ENCODE assay signal across 11 mouse cellular contexts in genomic region chr9:15627384-15627783, GRCm38 (mm10). TPM values are rescaled to one million over a fixed set of nuclear protein-coding genes. Genes with fewer than 3 reads are reported as not detected.
DNase-seq lines count a peak whose midpoint lies in the region; ATAC-seq and TF ChIP-seq lines count a peak whose summit lies in the region.
"Had no signal": no experiment of that assay in that cellular context is flagged by ENCODE, and none has a peak within 500 bp of the region (broad histone marks: within the 10 kb centered on the region; RNA-seq: fewer than 3 reads in every experiment).

No protein-coding gene starts in this region.

- H3K27ac ChIP-seq in lung, postnatal 0 days (ENCODE audit: low read length) = no peak overlapping the region
- peak overlapping the region; percentile 75 for H3K27ac ChIP-seq in hindbrain, embryonic 10.5 days
- no peak overlapping the region for H3K27ac ChIP-seq in liver, embryonic 12.5 days
- H3K27ac ChIP-seq in stomach, embryonic 16.5 days (ENCODE audit: low read length) = no peak overlapping the region
- H3K27ac ChIP-seq: macrophage had no signal

- peaks cover 5% of the 10 kb centered on the region; the same call in 1 of the 2 replicates for H3K4me1 ChIP-seq in lung, postnatal 0 days (ENCODE audit: insufficient read depth, low read depth, low read length)
- peaks cover 15% of the 10 kb centered on the region for H3K4me1 ChIP-seq in hindbrain, embryonic 10.5 days (replicated peaks)
- H3K4me1 ChIP-seq in liver, embryonic 12.5 days = no peaks in the 10 kb centered on the region
- peaks cover 6% of the 10 kb centered on the region; the same call in 1 of the 2 replicates for H3K4me1 ChIP-seq in stomach, embryonic 16.5 days (ENCODE audit: control insufficient read depth, insufficient read depth, low read length)

- H3K36me3 ChIP-seq in lung, postnatal 0 days (ENCODE audit: insufficient read depth, low read length) = no peaks in the 10 kb centered on the region
- no peaks in the 10 kb centered on the region for H3K36me3 ChIP-seq in hindbrain, embryonic 10.5 days
- H3K36me3 ChIP-seq in liver, embryonic 12.5 days = no peaks in the 10 kb centered on the region
- no peaks in the 10 kb centered on the region for H3K36me3 ChIP-seq in stomach, embryonic 16.5 days (ENCODE audit: control insufficient read depth, insufficient read depth, low read length)

- TF ChIP-seq EP300 in lung, postnatal 0 days (IDR thresholded peaks at IDR 0.05) = no peak

- peak overlapping the region; percentile 32; the same call in 1 of the 2 replicates for H3K4me2 ChIP-seq in lung, postnatal 0 days (replicated peaks; ENCODE audit: low read depth, low read length)
- peak overlapping the region; percentile 50 for H3K4me2 ChIP-seq in liver, embryonic 12.5 days
- H3K4me2 ChIP-seq in stomach, embryonic 16.5 days (ENCODE audit: low read depth, low read length) = peak overlapping the region; percentile 52

- no peak for TF ChIP-seq CTCF in lung, postnatal 0 days (IDR thresholded peaks at IDR 0.05)

- H3K4me3 ChIP-seq in lung, postnatal 0 days (ENCODE audit: low read depth, low read length) = no peak overlapping the region
- H3K4me3 ChIP-seq in hindbrain, embryonic 10.5 days = peak overlapping the region; percentile 52
- H3K4me3 ChIP-seq in liver, embryonic 12.5 days = peak overlapping the region; percentile 16; the same call in 1 of the 2 replicates
- H3K4me3 ChIP-seq in stomach, embryonic 16.5 days (replicated peaks; ENCODE audit: low read length) = peak overlapping the region; percentile 33

- DNase-seq in lung, postnatal 0 days (ENCODE audit: low spot score) = no peak
- DNase-seq in lung, postnatal 14 days = no peak
- DNase-seq in hindbrain, embryonic 10.5 days (ENCODE audit: low spot score) = no peak
- DNase-seq in ovary, postnatal 14 days (ENCODE audit: low spot score) = no peak
- no peak for DNase-seq in layer of hippocampus, postnatal 36 days
- DNase-seq: cerebellum, adult 9-10 months had no signal

- H3K9me3 ChIP-seq in lung, postnatal 0 days (ENCODE audit: low read length) = no peaks in the 10 kb centered on the region
- H3K9me3 ChIP-seq in hindbrain, embryonic 10.5 days = no peaks in the 10 kb centered on the region
- H3K9me3 ChIP-seq in liver, embryonic 12.5 days (replicated peaks) = no peaks in the 10 kb centered on the region
- H3K9me3 ChIP-seq in stomach, embryonic 16.5 days (replicated peaks; ENCODE audit: control insufficient read depth, low read length) = no peaks in the 10 kb centered on the region

- 17% methylated on average over 4 of the region's 5 CpGs for WGBS in lung, postnatal 0 days
- WGBS in hindbrain, embryonic 10.5 days = 11% methylated on average over 5 of the region's 5 CpGs
- WGBS in liver, embryonic 12.5 days (ENCODE audit: insufficient replicate concordance) = 18% methylated on average over 5 of the region's 5 CpGs
- WGBS in stomach, embryonic 16.5 days = 16% methylated on average over 5 of the region's 5 CpGs

- no peaks in the 10 kb centered on the region for H3K27me3 ChIP-seq in lung, postnatal 0 days (replicated peaks; ENCODE audit: insufficient read depth, low read length)
- H3K27me3 ChIP-seq in hindbrain, embryonic 10.5 days (ENCODE audit: insufficient read depth, poor library complexity, severe bottlenecking) = peaks cover 9% of the 10 kb centered on the region
- H3K27me3 ChIP-seq in liver, embryonic 12.5 days (replicated peaks) = peaks cover 16% of the 10 kb centered on the region
- H3K27me3 ChIP-seq in stomach, embryonic 16.5 days (ENCODE audit: control insufficient read depth, insufficient read depth, low read length) = peaks cover 3% of the 10 kb centered on the region; the same call in 1 of the 2 replicates

- ATAC-seq in lung, postnatal 0 days = no peak
- no peak for ATAC-seq in liver, embryonic 12.5 days
- ATAC-seq in stomach, embryonic 16.5 days (ENCODE audit: insufficient read depth, low FRiP score) = no peak

- H3K9ac ChIP-seq in lung, postnatal 0 days (replicated peaks; ENCODE audit: low read depth) = no peak overlapping the region
- no peak overlapping the region for H3K9ac ChIP-seq in liver, embryonic 12.5 days
- peak overlapping the region; percentile 32; the same call in 1 of the 2 replicates for H3K9ac ChIP-seq in stomach, embryonic 16.5 days (ENCODE audit: low read length)

RNA-seq across cellular contexts. Expression of gene Deup1, which starts 0.3 kb away (rescaled TPM):
- 4.1 and 4.7 TPM in 2 replicates for polyA plus RNA-seq in lung, postnatal 0 days (2015; fragmentation: Nextera tagmentation; extraction: Ambion mirVana)
- polyA plus RNA-seq in hindbrain, embryonic 10.5 days (2016; fragmentation: Nextera tagmentation; extraction: Ambion mirVana) = 4.2 and 5.8 TPM in 2 replicates
- not detected in 2 replicates for polyA plus RNA-seq in liver, embryonic 12.5 days (2016; fragmentation: Nextera tagmentation; extraction: Ambion mirVana)
- polyA plus RNA-seq in stomach, embryonic 16.5 days (2015; fragmentation: Nextera tagmentation; extraction: Ambion mirVana) = 0.31 and 0.79 TPM in 2 replicates
- 1 to 10 TPM in 1 of 2 experiments, under 1 TPM in 1; 0.33 to 1.1 TPM for total RNA-seq in layer of hippocampus, postnatal 36 days (2021)
- total RNA-seq: granulocyte monocyte progenitor cell, adult 5-6 weeks had no signal
- polyA plus RNA-seq: macrophage; small intestine, adult 2 months had no signal
